Mouse (Mus musculus) left cerebral cortex, postnatal 36 days (tissue): ENCODE data around the gene Camkmt. TPM values are rescaled to one million over a fixed set of nuclear protein-coding genes. Genes with fewer than 3 reads are reported as not detected.

Experiments used
- DNase-seq, 2 experiments: peaks; one replicate each; pipeline ENCODE4 v3.0.0; 2021 to 2022; ENCODE audit warnings: low spot score in 2 of 2, mixed read lengths in 1 of 2
- intact Hi-C: fragments of 180-260 bp; cut with DNase I; formaldehyde crosslinking; loops from one replicate; pipeline ENCODE4 v1.15.1; 2025
- total RNA-seq, 2 experiments: library from RNA; stranded (reverse); gene quantifications; 2 replicates each; pipeline ENCODE4 v1.2.3; 2021

The Camkmt gene
- total RNA-seq, 2 experiments from 2014 or later: 9.5 to 10.0 TPM

- intact Hi-C loops: no loop called here
- DNase-seq: no peak
These were observed 2.8 kb upstream of the Camkmt start for GRCm38 (mm10) chr17:85087591-85087990.

GRCm38 (mm10) chr17:85088401-85088800 lies 2.0 kb upstream of the Camkmt start:
- intact Hi-C loops: no loop called here
- DNase-seq: no peak

- intact Hi-C loops: no loop called here
- DNase-seq: no peak
These were observed 1.3 kb upstream of the Camkmt start for GRCm38 (mm10) chr17:85089011-85089410.

- intact Hi-C loops: loop anchor here (2.0 kb wide), 1 partner anchor 131 kb away; no protein-coding TSS in a partner anchor
- DNase-seq: no peak
These were observed 731 bp upstream of the Camkmt start for GRCm38 (mm10) chr17:85089621-85090020.

- DNase-seq: no peak
- intact Hi-C loops: loop anchor here (2.0 kb wide), 1 partner anchor 133 kb away; no protein-coding TSS in a partner anchor
These were observed 1.4 kb downstream of the Camkmt start for GRCm38 (mm10) chr17:85091762-85092161.

GRCm38 (mm10) chr17:85096396-85096795 lies 6.0 kb downstream of the Camkmt start:
- intact Hi-C loops: no loop called here
- DNase-seq: no peak

- intact Hi-C loops: no loop called here
- DNase-seq: no peak
These were observed 8.4 kb downstream of the Camkmt start for GRCm38 (mm10) chr17:85098677-85099323.

GRCm38 (mm10) chr17:85100232-85100631 lies 9.9 kb downstream of the Camkmt start:
- intact Hi-C loops: no loop called here
- no peak for DNase-seq

- intact Hi-C loops: no loop called here
- DNase-seq: no peak
These were observed 11.4 kb downstream of the Camkmt start for GRCm38 (mm10) chr17:85101751-85102150.

- intact Hi-C loops: no loop called here
These were observed 13.0 kb downstream of the Camkmt start for GRCm38 (mm10) chr17:85103310-85103709.

GRCm38 (mm10) chr17:85110640-85111039 lies 20.3 kb downstream of the Camkmt start:
- intact Hi-C loops: loop anchor here (10.0 kb wide), 1 partner anchor 276 kb away; no protein-coding TSS in a partner anchor
- DNase-seq: no peak

More at GRCm38 (mm10) chr17:85103310-85103709, 13.0 kb downstream of the Camkmt start:
- DNase-seq: no peak

- no peak for DNase-seq
- intact Hi-C loops: loop anchor here (10.0 kb wide), 1 partner anchor 279 kb away; no protein-coding TSS in a partner anchor
These were observed 23.1 kb downstream of the Camkmt start for GRCm38 (mm10) chr17:85113441-85113840.

GRCm38 (mm10) chr17:85116643-85117042 lies 26.3 kb downstream of the Camkmt start:
- DNase-seq: peak; percentile 36 to 38
- intact Hi-C loops: loop anchor here (1.0 to 10.0 kb wide), 3 partner anchors 71 to 517 kb away; no protein-coding TSS in a partner anchor

GRCm38 (mm10) chr17:85138393-85138792 lies 48.0 kb downstream of the Camkmt start:
- intact Hi-C loops: no loop called here
- no peak for DNase-seq

GRCm38 (mm10) chr17:85141621-85142020 lies 51.3 kb downstream of the Camkmt start:
- intact Hi-C loops: no loop called here
- no peak for DNase-seq

GRCm38 (mm10) chr17:85142495-85143111 lies 52.3 kb downstream of the Camkmt start:
- DNase-seq: no peak
- intact Hi-C loops: no loop called here

GRCm38 (mm10) chr17:85144141-85144540 lies 53.8 kb downstream of the Camkmt start:
- intact Hi-C loops: no loop called here
- DNase-seq: no peak

- DNase-seq: no peak
- intact Hi-C loops: no loop called here
These were observed 58.0 kb downstream of the Camkmt start for GRCm38 (mm10) chr17:85148348-85148747.

- intact Hi-C loops: no loop called here
- no peak for DNase-seq
These were observed 58.9 kb downstream of the Camkmt start for GRCm38 (mm10) chr17:85149211-85149738.

GRCm38 (mm10) chr17:85151264-85151663 lies 60.9 kb downstream of the Camkmt start:
- intact Hi-C loops: no loop called here
- no peak for DNase-seq

GRCm38 (mm10) chr17:85158202-85158601 lies 67.8 kb downstream of the Camkmt start:
- intact Hi-C loops: no loop called here
- no peak for DNase-seq
